Mouse (Mus musculus) heart, adult 9 months (tissue): ENCODE measurements around the gene Zfp612.

ENCODE experiments used
- DNase-seq, 2 experiments: peaks; one replicate each; pipeline ENCODE4 v3.0.0; 2022; ENCODE audit warnings: low spot score in 2 of 2

Gene Zfp612

DNA sequence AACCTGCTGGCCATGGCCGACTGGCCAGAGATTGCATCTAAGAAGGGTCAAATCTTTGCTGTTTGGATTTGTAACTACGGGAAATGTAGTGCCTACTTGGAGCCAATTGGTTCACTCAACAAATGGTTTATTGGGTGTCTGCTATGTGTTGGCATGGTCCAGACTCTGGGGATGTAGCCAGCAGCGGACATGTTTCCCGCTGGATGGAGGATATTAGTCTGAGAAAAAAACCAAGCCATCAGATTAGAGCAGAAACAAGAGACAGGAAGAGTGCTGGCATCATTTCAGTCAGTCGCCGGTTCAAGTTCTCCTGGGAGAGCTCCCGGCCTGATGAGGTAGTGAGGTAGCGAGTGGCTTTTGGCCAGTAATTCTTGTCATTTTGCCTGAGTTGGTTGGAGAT is 54.7 kb downstream of the Zfp612 start:
- DNase-seq = no peak

DNA sequence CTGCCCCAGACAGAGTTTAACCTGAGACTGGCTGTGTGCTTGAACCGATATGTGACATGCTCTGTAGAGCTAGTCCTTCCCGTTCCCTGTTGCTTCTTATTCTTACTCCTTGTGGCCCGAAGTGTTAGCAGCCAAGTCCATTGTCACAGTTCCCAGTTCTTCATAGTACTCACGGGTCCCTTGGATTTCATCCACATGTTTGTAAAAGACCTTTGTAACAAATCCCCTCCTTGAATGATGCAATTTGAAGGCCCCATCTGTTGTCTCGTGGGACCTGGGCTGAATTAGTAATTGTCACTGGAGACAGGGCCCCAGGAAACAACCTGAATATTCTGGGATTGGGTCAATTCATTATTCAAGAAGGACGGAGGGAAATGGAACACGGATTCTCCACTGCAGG is 56.0 kb downstream of the Zfp612 start:
- no peak for DNase-seq

DNA sequence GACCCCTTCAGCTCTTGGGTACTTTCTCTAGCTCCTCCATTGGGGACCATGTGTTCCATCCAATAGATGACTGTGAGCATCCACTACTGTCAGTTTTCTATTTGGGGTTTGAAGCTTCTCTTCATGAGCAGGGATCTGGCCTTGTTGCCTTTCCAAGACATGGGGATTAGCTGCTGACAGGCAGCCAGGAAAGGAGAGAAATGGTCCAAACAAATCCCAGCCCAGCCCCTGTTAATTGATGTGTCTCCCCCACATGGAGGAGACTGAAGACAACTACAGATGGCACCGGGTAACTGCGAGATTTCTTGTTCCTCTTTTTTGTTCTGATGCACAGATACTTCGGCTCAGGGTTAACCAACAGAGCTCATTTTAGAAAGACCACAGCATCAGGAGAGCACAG is 60.6 kb downstream of the Zfp612 start:
- no peak for DNase-seq

DNA sequence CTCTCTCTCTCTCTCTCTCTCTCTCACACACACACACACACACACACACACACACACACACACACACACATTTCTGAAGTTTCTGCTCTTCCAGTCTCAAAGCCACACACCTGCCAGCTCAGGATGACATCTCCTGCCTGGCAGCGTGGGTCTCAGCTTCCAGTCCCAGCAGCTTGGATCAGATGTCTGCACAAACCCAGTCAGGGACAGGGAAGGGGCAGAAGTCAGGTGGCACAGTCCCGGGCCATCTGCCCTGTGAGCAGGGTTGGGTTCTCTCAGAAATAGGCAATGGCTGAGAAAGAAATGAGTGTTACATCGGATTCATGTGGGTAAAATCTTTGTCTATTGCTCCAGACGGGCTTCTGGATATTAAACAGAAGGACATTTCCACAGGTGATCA is 61.2 kb downstream of the Zfp612 start:
- DNase-seq = no peak
